Mouse (Mus musculus): ENCODE results near the gene Rnf113a2. TPM values are rescaled to one million over a fixed set of nuclear protein-coding genes. Genes with fewer than 3 reads are reported as not detected.
A peak's percentile ranks its signal among the peaks of the same experiment; 100 is the strongest.

The Rnf113a2 gene
- 22.0 and 23.8 TPM in 2 replicates for polyA plus RNA-seq (2014; fragmentation: Nextera tagmentation; extraction: Ambion mirVana)

DNA sequence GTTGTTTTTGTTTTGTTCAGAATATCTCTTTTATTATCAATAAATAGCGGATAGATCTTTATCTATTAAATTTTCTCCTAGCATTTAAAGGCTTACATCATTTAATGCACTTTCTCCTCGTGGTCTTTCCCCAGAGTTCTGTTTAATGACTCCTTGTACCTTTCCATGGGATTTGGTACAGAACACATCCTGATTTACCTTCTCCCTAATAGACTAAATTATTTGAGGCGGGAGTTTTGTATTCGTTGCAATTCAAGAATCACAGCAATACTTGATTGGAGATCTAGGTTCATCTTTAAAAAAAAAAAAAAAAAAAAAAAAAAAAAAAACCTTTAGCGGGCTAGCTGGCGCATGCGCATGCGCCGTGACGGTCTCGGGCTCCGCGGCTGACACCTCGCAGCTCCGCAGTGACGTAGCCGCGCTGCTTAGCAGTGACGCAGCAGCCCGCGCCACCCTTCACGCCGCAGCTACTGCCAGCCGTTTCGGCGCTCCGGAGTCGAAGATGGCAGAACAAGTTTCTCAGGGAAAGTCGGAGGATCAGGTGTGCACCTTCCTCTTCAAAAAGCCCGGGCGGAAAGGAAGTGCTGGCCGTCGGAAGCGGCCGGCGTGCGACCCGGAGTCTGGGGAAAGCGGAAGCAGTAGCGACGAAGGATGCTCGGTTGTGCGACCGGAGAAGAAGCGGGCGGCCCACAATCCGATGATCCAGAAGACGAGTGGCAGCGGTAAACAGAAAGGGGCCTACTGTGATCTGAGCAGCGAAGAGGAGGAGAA is at the start of gene Rnf113a2:
TSS of gene Rnf113a2 (plus strand) at position 363 of the 771 bp plus-strand sequence.
- no peaks in the 10 kb centered on the region for H3K36me3 ChIP-seq (replicated peaks; ENCODE audit: control insufficient read depth, insufficient read depth)
- peak within 1 kb of the TSS; percentile 65 for H3K4me3 ChIP-seq (replicated peaks; ENCODE audit: low read length)
- 3% methylated on average over 50 of the region's 50 CpGs for WGBS
- H3K9me3 ChIP-seq (ENCODE audit: control insufficient read depth, low read length): 0 out of 2 replicates have a peak, but pooled peaks cover 6% of the 10 kb centered on the region
- DNase-seq (ENCODE audit: low spot score) (peak; percentile 94), ATAC-seq (ENCODE audit: low FRiP score) (peak; percentile 92)
- peak within 1 kb of the TSS; percentile 63 for H3K4me2 ChIP-seq (replicated peaks)
- H3K27ac ChIP-seq: peak within 1 kb of the TSS; percentile 83
- peaks cover 7% of the 10 kb centered on the region; the same call in 1 of the 2 replicates for H3K4me1 ChIP-seq (replicated peaks; ENCODE audit: control insufficient read depth, insufficient read depth, low read length)
- no peaks in the 10 kb centered on the region for H3K27me3 ChIP-seq (ENCODE audit: control insufficient read depth, insufficient read depth, low read length)
- peak within 1 kb of the TSS; percentile 73 for H3K9ac ChIP-seq

DNA sequence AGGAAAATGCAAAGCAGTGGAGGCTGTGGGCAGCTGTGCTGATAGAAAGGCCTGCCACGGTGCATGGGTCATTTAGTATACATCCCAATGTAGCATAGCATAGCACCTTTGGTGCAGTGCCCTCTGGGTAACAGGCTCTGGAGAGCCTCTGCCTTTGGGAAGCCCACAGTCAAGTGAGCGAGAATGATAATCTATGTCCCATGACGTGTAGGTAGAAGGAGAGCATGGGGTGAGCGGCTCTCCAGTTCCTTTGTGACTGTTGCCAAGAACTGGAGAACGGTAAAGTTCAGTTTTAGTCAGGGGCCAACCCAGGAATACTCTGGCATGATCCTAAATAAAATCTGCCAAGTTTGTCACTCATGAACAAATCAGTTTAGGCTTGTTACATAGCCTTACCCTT is 45.3 kb upstream of the Rnf113a2 start:
- no peak overlapping the region for H3K4me2 ChIP-seq (replicated peaks)
- H3K36me3 ChIP-seq (replicated peaks; ENCODE audit: control insufficient read depth, insufficient read depth): peaks cover 90% of the 10 kb centered on the region
- no peaks in the 10 kb centered on the region for H3K27me3 ChIP-seq (ENCODE audit: control insufficient read depth, insufficient read depth, low read length)
- DNase-seq (ENCODE audit: low spot score) (no peak), ATAC-seq (ENCODE audit: low FRiP score) (no peak)
- H3K9ac ChIP-seq: no peak overlapping the region
- WGBS: 94% methylated on average over 5 of the region's 5 CpGs
- no peaks in the 10 kb centered on the region for H3K9me3 ChIP-seq (ENCODE audit: control insufficient read depth, low read length)
- no peak overlapping the region for H3K27ac ChIP-seq
- no peak overlapping the region for H3K4me3 ChIP-seq (replicated peaks; ENCODE audit: low read length)
- H3K4me1 ChIP-seq (replicated peaks; ENCODE audit: control insufficient read depth, insufficient read depth, low read length): no peaks in the 10 kb centered on the region

- H3K9ac ChIP-seq: no peak overlapping the region
- H3K27ac ChIP-seq: no peak overlapping the region
- DNase-seq (ENCODE audit: low spot score) (no peak), ATAC-seq (ENCODE audit: low FRiP score) (no peak)
- no peaks in the 10 kb centered on the region for H3K9me3 ChIP-seq (ENCODE audit: control insufficient read depth, low read length)
- H3K4me2 ChIP-seq (replicated peaks): no peak overlapping the region
- H3K27me3 ChIP-seq (ENCODE audit: control insufficient read depth, insufficient read depth, low read length): no peaks in the 10 kb centered on the region
- H3K4me1 ChIP-seq (replicated peaks; ENCODE audit: control insufficient read depth, insufficient read depth, low read length): no peaks in the 10 kb centered on the region
- WGBS: 86% methylated on average over 6 of the region's 6 CpGs
- no peak overlapping the region for H3K4me3 ChIP-seq (replicated peaks; ENCODE audit: low read length)
- H3K36me3 ChIP-seq (replicated peaks; ENCODE audit: control insufficient read depth, insufficient read depth): peaks cover 79% of the 10 kb centered on the region
Observed at GRCm38 (mm10) chr12:84373831-84374481, 43.0 kb upstream of the Rnf113a2 start.

DNA sequence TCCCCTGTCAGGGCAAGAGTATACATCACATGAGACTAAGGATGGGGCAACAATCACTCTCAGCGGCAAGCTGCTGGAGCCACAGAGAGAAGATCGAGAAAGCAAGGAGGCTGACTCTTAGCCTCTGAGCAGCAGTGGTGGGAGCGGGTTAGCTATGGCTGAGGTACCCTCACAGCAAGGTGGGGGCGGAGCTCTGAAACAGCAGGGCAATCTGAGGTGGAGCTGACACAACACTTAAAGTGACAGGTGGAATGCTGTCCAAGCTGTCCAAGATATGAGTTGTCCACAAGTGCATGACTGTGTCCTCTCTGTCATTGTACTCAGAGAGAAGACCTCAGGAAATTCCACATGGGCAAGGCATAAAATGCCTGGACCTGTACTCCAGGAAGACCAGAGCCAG is 34.6 kb upstream of the Rnf113a2 start:
- no peak overlapping the region for H3K4me3 ChIP-seq (replicated peaks; ENCODE audit: low read length)
- peaks cover 12% of the 10 kb centered on the region for H3K36me3 ChIP-seq (replicated peaks; ENCODE audit: control insufficient read depth, insufficient read depth)
- H3K4me1 ChIP-seq (replicated peaks; ENCODE audit: control insufficient read depth, insufficient read depth, low read length): no peaks in the 10 kb centered on the region
- H3K27me3 ChIP-seq (ENCODE audit: control insufficient read depth, insufficient read depth, low read length): no peaks in the 10 kb centered on the region
- H3K27ac ChIP-seq: no peak overlapping the region
- H3K4me2 ChIP-seq (replicated peaks): no peak overlapping the region
- ATAC-seq (ENCODE audit: low FRiP score): no peak
- H3K9ac ChIP-seq: no peak overlapping the region
- no peak for DNase-seq (ENCODE audit: low spot score)
- 90% methylated on average over 4 of the region's 4 CpGs for WGBS
- H3K9me3 ChIP-seq (ENCODE audit: control insufficient read depth, low read length): no peaks in the 10 kb centered on the region

GRCm38 (mm10) chr12:84384644-84385081 is 32.3 kb upstream of the Rnf113a2 start:
- ATAC-seq (ENCODE audit: low FRiP score): no peak
- Histone ChIP-seq H3K36me3 (replicated peaks; ENCODE audit: control insufficient read depth, insufficient read depth) (peaks cover 8% of the 10 kb centered on the region; the same call in 1 of the 2 replicates), H3K9me3 (ENCODE audit: control insufficient read depth, low read length) (no peaks in the 10 kb centered on the region), H3K4me3 (replicated peaks; ENCODE audit: low read length) (no peak overlapping the region), H3K9ac (no peak overlapping the region), H3K27ac (no peak overlapping the region), H3K4me2 (replicated peaks) (no peak overlapping the region), H3K4me1 (replicated peaks; ENCODE audit: control insufficient read depth, insufficient read depth, low read length) (no peaks in the 10 kb centered on the region), H3K27me3 (ENCODE audit: control insufficient read depth, insufficient read depth, low read length) (no peaks in the 10 kb centered on the region)
- 70% methylated on average over 5 of the region's 5 CpGs for WGBS
- no peak for DNase-seq (ENCODE audit: low spot score)

- no peak overlapping the region for H3K27ac ChIP-seq
- WGBS: 97% methylated on average over 4 of the region's 4 CpGs
- DNase-seq (ENCODE audit: low spot score): no peak
- H3K9me3 ChIP-seq (ENCODE audit: control insufficient read depth, low read length): no peaks in the 10 kb centered on the region
- no peak overlapping the region for H3K4me2 ChIP-seq (replicated peaks)
- no peak overlapping the region for H3K4me3 ChIP-seq (replicated peaks; ENCODE audit: low read length)
- ATAC-seq (ENCODE audit: low FRiP score): no peak
- H3K4me1 ChIP-seq (replicated peaks; ENCODE audit: control insufficient read depth, insufficient read depth, low read length): no peaks in the 10 kb centered on the region
- no peaks in the 10 kb centered on the region for H3K27me3 ChIP-seq (ENCODE audit: control insufficient read depth, insufficient read depth, low read length)
- no peak overlapping the region for H3K9ac ChIP-seq
- peaks cover 8% of the 10 kb centered on the region; the same call in 1 of the 2 replicates for H3K36me3 ChIP-seq (replicated peaks; ENCODE audit: control insufficient read depth, insufficient read depth)
Observed at GRCm38 (mm10) chr12:84385408-84385807, 31.6 kb upstream of the Rnf113a2 start.

- H3K27me3 ChIP-seq (ENCODE audit: control insufficient read depth, insufficient read depth, low read length): no peaks in the 10 kb centered on the region
- no peak overlapping the region for H3K4me3 ChIP-seq (replicated peaks; ENCODE audit: low read length)
- H3K36me3 ChIP-seq (replicated peaks; ENCODE audit: control insufficient read depth, insufficient read depth): peaks cover 8% of the 10 kb centered on the region; the same call in 1 of the 2 replicates
- no peak overlapping the region for H3K27ac ChIP-seq
- WGBS: 85% methylated on average over 8 of the region's 8 CpGs
- no peaks in the 10 kb centered on the region for H3K4me1 ChIP-seq (replicated peaks; ENCODE audit: control insufficient read depth, insufficient read depth, low read length)
- DNase-seq (ENCODE audit: low spot score): no peak
- H3K4me2 ChIP-seq (replicated peaks): no peak overlapping the region
- no peaks in the 10 kb centered on the region for H3K9me3 ChIP-seq (ENCODE audit: control insufficient read depth, low read length)
- ATAC-seq (ENCODE audit: low FRiP score): no peak
- H3K9ac ChIP-seq: no peak overlapping the region
Observed at GRCm38 (mm10) chr12:84388097-84388496, 28.9 kb upstream of the Rnf113a2 start.

DNA sequence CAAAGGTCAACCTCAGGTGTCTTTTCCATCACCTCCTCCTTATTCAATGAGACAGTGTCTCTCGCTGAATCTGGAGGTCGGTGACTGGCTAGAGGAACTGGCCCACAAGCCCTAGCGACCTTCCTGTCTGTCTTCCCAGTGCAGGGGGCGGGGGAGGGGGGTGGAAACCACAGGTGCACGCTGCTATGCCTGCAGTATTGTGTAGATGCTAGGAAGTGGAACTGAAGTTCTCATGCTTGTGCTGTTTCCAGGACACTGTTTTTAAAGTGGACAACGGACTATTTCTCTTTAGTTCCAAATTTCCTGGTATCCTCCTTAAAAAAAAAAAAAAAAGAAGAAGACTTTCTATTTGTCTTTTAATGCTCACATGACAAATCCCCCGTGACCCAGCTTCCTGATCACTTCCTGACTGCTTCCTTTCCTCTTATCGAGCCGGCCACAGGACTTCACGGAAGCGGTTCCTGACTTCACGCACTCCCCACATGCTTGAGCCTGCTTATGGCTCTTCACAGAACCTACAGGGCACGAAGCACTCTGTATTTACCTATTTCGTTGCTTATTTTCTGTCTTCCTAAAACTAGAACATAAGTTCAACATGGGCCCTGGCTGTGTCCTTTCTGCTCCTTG is 28.1 kb upstream of the Rnf113a2 start:
- no peaks in the 10 kb centered on the region for H3K9me3 ChIP-seq (ENCODE audit: control insufficient read depth, low read length)
- H3K27ac ChIP-seq: no peak overlapping the region
- no peak for ATAC-seq (ENCODE audit: low FRiP score)
- H3K36me3 ChIP-seq (replicated peaks; ENCODE audit: control insufficient read depth, insufficient read depth): peaks cover 8% of the 10 kb centered on the region; the same call in 1 of the 2 replicates
- no peaks in the 10 kb centered on the region for H3K4me1 ChIP-seq (replicated peaks; ENCODE audit: control insufficient read depth, insufficient read depth, low read length)
- H3K4me3 ChIP-seq (replicated peaks; ENCODE audit: low read length): no peak overlapping the region
- no peak overlapping the region for H3K4me2 ChIP-seq (replicated peaks)
- no peaks in the 10 kb centered on the region for H3K27me3 ChIP-seq (ENCODE audit: control insufficient read depth, insufficient read depth, low read length)
- H3K9ac ChIP-seq: no peak overlapping the region
- DNase-seq (ENCODE audit: low spot score): no peak
- 77% methylated on average over 14 of the region's 14 CpGs for WGBS

DNA sequence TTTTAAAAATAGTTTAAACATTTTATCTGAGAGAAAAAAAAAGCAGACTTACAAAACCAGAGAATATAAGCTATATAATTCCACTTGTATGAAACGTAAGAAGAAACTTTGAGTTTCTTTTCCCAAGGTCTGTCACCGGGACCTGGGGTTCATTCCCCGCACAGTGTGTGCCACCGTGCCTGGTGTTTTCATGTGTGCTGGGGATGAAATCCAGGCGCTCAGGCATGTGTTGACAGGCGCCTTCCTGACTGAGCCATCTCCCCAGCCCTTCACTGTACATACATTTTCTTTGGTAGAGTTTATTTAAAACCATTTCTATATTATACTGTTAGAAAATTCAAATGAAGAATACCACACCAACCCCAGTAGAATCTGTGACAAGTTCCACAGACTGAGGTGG is 26.7 kb upstream of the Rnf113a2 start:
- Histone ChIP-seq H3K27ac (no peak overlapping the region), H3K4me2 (replicated peaks) (no peak overlapping the region), H3K9ac (no peak overlapping the region), H3K4me3 (replicated peaks; ENCODE audit: low read length) (no peak overlapping the region), H3K9me3 (ENCODE audit: control insufficient read depth, low read length) (no peaks in the 10 kb centered on the region), H3K4me1 (replicated peaks; ENCODE audit: control insufficient read depth, insufficient read depth, low read length) (no peaks in the 10 kb centered on the region), H3K27me3 (ENCODE audit: control insufficient read depth, insufficient read depth, low read length) (no peaks in the 10 kb centered on the region), H3K36me3 (replicated peaks; ENCODE audit: control insufficient read depth, insufficient read depth) (0 out of 2 replicates have a peak, but pooled peaks cover 11% of the 10 kb centered on the region)
- ATAC-seq (ENCODE audit: low FRiP score) (no peak), DNase-seq (ENCODE audit: low spot score) (no peak)
- 93% methylated on average over 6 of the region's 6 CpGs for WGBS

Data from hindbrain, embryonic 14.5 days (tissue).